Mouse (Mus musculus) WW6 (cell line): ENCODE measurements around the gene Eya3.

ENCODE experiments used
- DNase-seq: peaks from one replicate; pipeline ENCODE4 v3.0.0-alpha.2; 2013; ENCODE audit warnings: low read depth, low spot score

The Eya3 gene

GRCm38 (mm10) chr4:132639191-132639713 is 465 bp downstream of the Eya3 start:
- no peak for DNase-seq

GRCm38 (mm10) chr4:132647439-132647838 is 8.7 kb downstream of the Eya3 start:
- DNase-seq, result no peak

GRCm38 (mm10) chr4:132649271-132649999 is 10.6 kb downstream of the Eya3 start:
- peak; percentile 33 for DNase-seq

GRCm38 (mm10) chr4:132652842-132653241 is 14.1 kb downstream of the Eya3 start:
- no peak for DNase-seq

GRCm38 (mm10) chr4:132653799-132654198 is 15.0 kb downstream of the Eya3 start:
- no peak for DNase-seq

GRCm38 (mm10) chr4:132655290-132655689 is 16.5 kb downstream of the Eya3 start:
- DNase-seq, result no peak

GRCm38 (mm10) chr4:132659106-132659505 is 20.3 kb downstream of the Eya3 start:
- no peak for DNase-seq

- DNase-seq, result no peak
These were observed 33.9 kb downstream of the Eya3 start for GRCm38 (mm10) chr4:132672697-132673096.

- peak; percentile 14 for DNase-seq
These were observed 38.2 kb downstream of the Eya3 start for GRCm38 (mm10) chr4:132676771-132677539.

- DNase-seq, result no peak
These were observed 50.8 kb downstream of the Eya3 start for GRCm38 (mm10) chr4:132689634-132690033.

- no peak for DNase-seq
These were observed 54.6 kb downstream of the Eya3 start for GRCm38 (mm10) chr4:132693366-132693765.

- DNase-seq, result no peak
These were observed 63.3 kb downstream of the Eya3 start for GRCm38 (mm10) chr4:132702076-132702475.

- no peak for DNase-seq
These were observed 68.1 kb downstream of the Eya3 start for GRCm38 (mm10) chr4:132706885-132707284.

- DNase-seq, result no peak
These were observed 74.4 kb downstream of the Eya3 start for GRCm38 (mm10) chr4:132713181-132713580.

GRCm38 (mm10) chr4:132718251-132718650 is 79.5 kb downstream of the Eya3 start:
- no peak for DNase-seq

GRCm38 (mm10) chr4:132728233-132728632 is 89.4 kb downstream of the Eya3 start:
- DNase-seq, result no peak

- no peak for DNase-seq
These were observed 92.8 kb downstream of the Eya3 start for GRCm38 (mm10) chr4:132731616-132732015.

GRCm38 (mm10) chr4:132732148-132732684 is 93.4 kb downstream of the Eya3 start, which contains the start of gene Xkr8:
Gene Xkr8 (minus strand): TSS chr4:132732546.
- peak; percentile 74 for DNase-seq

- no peak for DNase-seq
These were observed 94.4 kb downstream of the Eya3 start for GRCm38 (mm10) chr4:132733071-132733770.

GRCm38 (mm10) chr4:132734766-132735165 is 96.0 kb downstream of the Eya3 start:
- no peak for DNase-seq

- no peak for DNase-seq
These were observed 96.6 kb downstream of the Eya3 start for GRCm38 (mm10) chr4:132735389-132735788.

- no peak for DNase-seq
These were observed 97.1 kb downstream of the Eya3 start for GRCm38 (mm10) chr4:132735894-132736293.
